Mouse (Mus musculus) neural tube, embryonic 15.5 days (tissue): ENCODE results near the gene Gpr132. TPM values are rescaled to one million over a fixed set of nuclear protein-coding genes. Genes with fewer than 3 reads are reported as not detected.

Source experiments
- ATAC-seq: fragments of 200-750 bp; cut with Nextera tagmentation; 2 replicates; pipeline ENCODE4 v1.8.0; 2017; ENCODE audit warnings: mild to moderate bottlenecking, moderate TSS enrichment, moderate library complexity; ENCODE audit not compliant: low FRiP score
- H3K27ac ChIP-seq: fragments of 300-500 bp; sonication (generic); replicated peaks from 2 replicates; pipeline ENCODE4 v1.5.1; 2015; ENCODE audit warnings: mild to moderate bottlenecking, inconsistent platforms
- H3K27me3 ChIP-seq: fragments of 300-500 bp; sonication (generic); replicated peaks from 2 replicates; pipeline ENCODE4 v1.6.1; 2015; ENCODE audit warnings: inconsistent platforms
- H3K36me3 ChIP-seq: fragments of 300-500 bp; sonication (generic); 2 replicates; pipeline ENCODE4 v1.6.1; 2015; ENCODE audit warnings: inconsistent platforms
- H3K4me1 ChIP-seq: fragments of 300-500 bp; sonication (generic); 2 replicates; pipeline ENCODE4 v1.6.1; 2015; ENCODE audit warnings: inconsistent platforms
- H3K4me2 ChIP-seq: fragments of 300-500 bp; sonication (generic); 2 replicates; pipeline ENCODE4 v1.6.1; 2015; ENCODE audit warnings: inconsistent platforms, mild to moderate bottlenecking, moderate library complexity
- H3K4me3 ChIP-seq: fragments of 300-500 bp; sonication (generic); replicated peaks from 2 replicates; pipeline ENCODE4 v1.5.1; 2015; ENCODE audit warnings: mild to moderate bottlenecking, inconsistent platforms
- H3K9ac ChIP-seq: fragments of 300-500 bp; sonication (generic); replicated peaks from 2 replicates; pipeline ENCODE4 v1.6.1; 2015; ENCODE audit warnings: mild to moderate bottlenecking, inconsistent platforms
- H3K9me3 ChIP-seq: fragments of 300-500 bp; sonication (generic); replicated peaks from 2 replicates; pipeline ENCODE4 v1.6.1; 2016; ENCODE audit warnings: inconsistent platforms
- WGBS: fragments of 180-500 bp; shearing (Covaris S2); methylation state at CpG from one replicate; pipeline ENCODE4 v1.1.7; 2015; ENCODE audit warnings: mixed read lengths; 5-methylcytosine and 5-hydroxymethylcytosine counted together
- polyA plus RNA-seq: library from polyadenylated mRNA; unstranded; fragments of >200 nt; fragmentation: Nextera tagmentation; extraction: Ambion mirVana; gene quantifications from 2 replicates; pipeline ENCODE4 v1.2.1, GENCODE M21; 2015

Gpr132 gene
- polyA plus RNA-seq, 1 experiment from 2014 or later: 0.08 TPM

GRCm38 (mm10) chr12:112898960-112899359 lies 30.9 kb upstream of the Gpr132 start:
- Histone ChIP-seq H3K9ac (no peak overlapping the region), H3K4me2 (no peak overlapping the region), H3K36me3 (no peaks in the 10 kb centered on the region; the same call in 1 of the 2 replicates), H3K27me3 (no peaks in the 10 kb centered on the region), H3K27ac (no peak overlapping the region), H3K9me3 (no peaks in the 10 kb centered on the region), H3K4me3 (no peak overlapping the region), H3K4me1 (peaks cover 24% of the 10 kb centered on the region)
- no peak for ATAC-seq
- WGBS: 69% methylated on average over 4 of the region's 4 CpGs

DNA sequence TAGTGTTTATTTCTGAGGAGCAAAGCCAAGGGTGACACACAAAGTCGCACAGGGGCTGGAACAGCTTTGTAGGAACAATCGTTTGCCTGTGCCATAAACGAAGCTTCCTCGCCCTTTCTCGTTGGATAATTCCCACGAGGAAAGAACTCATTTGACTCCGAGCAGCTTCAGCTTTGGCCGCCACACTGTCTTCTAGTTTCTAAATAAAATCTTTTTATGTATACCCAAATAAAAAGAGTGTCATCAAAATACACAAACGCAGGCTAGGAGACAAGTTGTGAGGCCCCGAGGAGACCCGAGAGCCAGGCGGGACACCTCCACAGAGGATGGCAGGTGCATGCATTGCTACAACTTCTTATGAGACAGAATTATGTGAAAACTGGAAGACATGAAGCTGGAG lies 30.3 kb upstream of the Gpr132 start:
- H3K4me1 ChIP-seq: peaks cover 25% of the 10 kb centered on the region
- no peak overlapping the region for H3K9ac ChIP-seq
- H3K4me3 ChIP-seq: no peak overlapping the region
- H3K9me3 ChIP-seq: no peaks in the 10 kb centered on the region
- ATAC-seq: no peak
- WGBS: 56% methylated on average over 12 of the region's 12 CpGs
- no peak overlapping the region for H3K27ac ChIP-seq
- no peaks in the 10 kb centered on the region for H3K27me3 ChIP-seq
- peak overlapping the region; percentile 46; the same call in 1 of the 2 replicates for H3K4me2 ChIP-seq
- no peaks in the 10 kb centered on the region for H3K36me3 ChIP-seq

- WGBS: 27% methylated on average over 16 of the region's 16 CpGs
- Histone ChIP-seq H3K36me3 (no peaks in the 10 kb centered on the region), H3K9me3 (no peaks in the 10 kb centered on the region), H3K9ac (no peak overlapping the region), H3K27ac (peak overlapping the region; percentile 45; the same call in 1 of the 2 replicates), H3K4me3 (no peak overlapping the region; the same call in 1 of the 2 replicates), H3K4me2 (peak overlapping the region; percentile 46), H3K27me3 (no peaks in the 10 kb centered on the region), H3K4me1 (peaks cover 25% of the 10 kb centered on the region)
- ATAC-seq: peak; percentile 79
Measured at GRCm38 (mm10) chr12:112897522-112898212, 29.6 kb upstream of the Gpr132 start.

DNA sequence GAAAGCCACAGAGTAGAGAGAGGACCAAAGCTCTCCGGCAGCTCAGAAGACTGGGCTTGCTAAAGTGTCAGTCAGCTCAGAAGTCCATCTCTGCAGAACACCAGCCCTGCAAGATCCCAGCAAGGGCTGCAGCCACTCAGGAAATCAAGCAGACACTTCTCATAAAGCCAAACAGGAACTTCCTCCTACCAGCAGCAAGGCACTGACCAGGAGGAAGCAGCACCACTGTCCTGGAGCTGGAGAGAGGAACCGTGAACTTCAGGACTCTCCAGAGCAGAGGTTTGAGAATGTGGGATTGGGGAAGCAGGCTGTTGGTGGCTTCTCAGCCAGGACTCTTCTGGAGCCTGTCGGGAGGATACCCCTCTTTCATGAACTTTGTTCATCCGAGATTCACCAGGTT lies 26.9 kb upstream of the Gpr132 start:
- Histone ChIP-seq H3K9me3 (no peaks in the 10 kb centered on the region), H3K4me2 (no peak overlapping the region), H3K27ac (peak overlapping the region; percentile 23; the same call in 1 of the 2 replicates), H3K4me1 (peaks cover 21% of the 10 kb centered on the region), H3K27me3 (no peaks in the 10 kb centered on the region), H3K4me3 (no peak overlapping the region), H3K9ac (no peak overlapping the region), H3K36me3 (no peaks in the 10 kb centered on the region)
- WGBS: 70% methylated on average over 4 of the region's 4 CpGs
- ATAC-seq: no peak

DNA sequence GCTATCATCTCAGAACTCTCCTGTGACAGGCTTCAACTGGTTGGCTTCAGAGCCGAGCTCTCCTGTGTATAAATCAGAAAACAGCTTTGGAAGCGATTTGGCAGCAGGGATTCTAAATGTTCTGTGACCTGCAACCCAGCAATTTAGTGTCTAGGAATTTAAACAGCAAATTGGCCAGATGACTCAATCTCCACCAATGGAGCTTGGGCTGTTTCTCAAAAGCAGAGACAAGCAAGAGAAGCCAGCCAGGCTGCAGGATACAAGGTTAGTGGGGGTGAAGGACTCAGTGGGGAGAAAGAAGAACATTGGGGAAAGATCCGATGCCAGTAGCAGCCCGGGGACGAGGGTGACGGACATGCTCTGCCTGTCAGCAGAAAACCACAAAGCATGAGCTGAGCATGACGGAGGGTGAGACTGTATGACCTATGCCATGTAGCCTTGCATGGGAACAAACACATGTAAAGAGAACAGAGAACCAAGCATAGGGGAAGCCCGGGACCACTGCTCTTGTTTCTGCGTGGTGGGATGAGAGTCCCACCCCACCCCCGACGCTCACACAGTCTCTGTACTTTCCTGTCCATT lies 26.4 kb upstream of the Gpr132 start:
- H3K4me2 ChIP-seq: no peak overlapping the region
- H3K4me3 ChIP-seq: no peak overlapping the region
- H3K27me3 ChIP-seq: no peaks in the 10 kb centered on the region
- H3K9me3 ChIP-seq: no peaks in the 10 kb centered on the region
- H3K9ac ChIP-seq: no peak overlapping the region
- peaks cover 21% of the 10 kb centered on the region for H3K4me1 ChIP-seq
- WGBS: 71% methylated on average over 11 of the region's 11 CpGs
- no peak for ATAC-seq
- H3K27ac ChIP-seq: no peak overlapping the region
- no peaks in the 10 kb centered on the region for H3K36me3 ChIP-seq

DNA sequence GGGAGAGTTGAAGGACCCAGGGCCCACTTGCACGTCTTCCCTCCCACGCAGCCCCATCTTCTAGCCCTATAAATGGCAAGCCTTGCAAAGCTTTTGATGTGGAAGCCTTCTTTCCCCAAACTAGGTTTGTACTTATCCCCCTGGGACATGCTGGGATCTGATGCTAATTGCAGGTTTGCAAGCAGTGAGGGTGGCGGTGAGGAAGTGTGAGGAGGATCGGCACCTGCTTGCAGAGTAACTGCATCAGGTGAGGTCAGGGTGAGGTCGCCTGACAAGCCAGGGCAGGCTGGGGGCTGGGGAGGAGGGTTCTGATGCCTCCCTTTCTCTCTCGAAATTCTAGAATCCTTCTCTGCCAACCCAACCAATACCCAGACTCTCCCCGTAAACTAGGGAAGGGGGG lies 17.4 kb upstream of the Gpr132 start:
- Histone ChIP-seq H3K9me3 (no peaks in the 10 kb centered on the region), H3K9ac (no peak overlapping the region), H3K27me3 (peaks cover under 1% of the 10 kb centered on the region; the same call in 1 of the 2 replicates), H3K4me1 (no peaks in the 10 kb centered on the region), H3K36me3 (no peaks in the 10 kb centered on the region), H3K4me2 (no peak overlapping the region), H3K27ac (no peak overlapping the region), H3K4me3 (no peak overlapping the region)
- WGBS: 71% methylated on average over 7 of the region's 7 CpGs
- no peak for ATAC-seq

DNA sequence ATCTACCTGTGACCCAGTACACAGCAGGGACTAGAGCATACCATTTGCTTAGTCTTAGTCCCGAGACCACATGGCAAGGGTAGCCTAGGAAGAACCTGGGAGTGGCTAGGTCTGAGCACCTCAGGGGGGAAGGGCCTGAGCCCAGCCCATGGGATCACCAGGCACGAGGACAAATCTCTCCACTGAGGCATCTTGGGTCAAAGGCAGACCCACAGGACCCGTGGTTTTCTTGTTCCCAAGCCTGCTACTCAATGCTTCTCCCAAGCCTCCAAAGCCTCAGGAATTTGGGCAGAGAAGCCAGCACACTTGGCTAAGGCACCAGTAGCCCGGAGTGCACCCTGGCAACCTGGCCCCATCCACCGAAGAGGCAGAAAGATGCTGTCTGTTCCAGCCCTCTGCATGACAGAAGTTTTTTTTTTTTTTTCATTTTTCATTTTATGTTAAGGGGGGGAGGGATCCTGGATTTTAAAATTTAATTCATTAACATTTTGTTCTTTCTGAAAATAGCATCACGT lies 13.3 kb upstream of the Gpr132 start:
- Histone ChIP-seq H3K27ac (no peak overlapping the region), H3K9me3 (no peaks in the 10 kb centered on the region), H3K36me3 (no peaks in the 10 kb centered on the region), H3K4me1 (peaks cover 20% of the 10 kb centered on the region), H3K4me3 (no peak overlapping the region), H3K4me2 (no peak overlapping the region), H3K9ac (no peak overlapping the region), H3K27me3 (peaks cover 37% of the 10 kb centered on the region)
- 68% methylated on average over 6 of the region's 6 CpGs for WGBS
- ATAC-seq: no peak

- Histone ChIP-seq H3K27me3 (peaks cover 44% of the 10 kb centered on the region), H3K9me3 (no peaks in the 10 kb centered on the region), H3K36me3 (no peaks in the 10 kb centered on the region), H3K9ac (no peak overlapping the region), H3K4me2 (no peak overlapping the region), H3K4me3 (no peak overlapping the region), H3K27ac (no peak overlapping the region), H3K4me1 (peaks cover 26% of the 10 kb centered on the region)
- 86% methylated on average over 4 of the region's 4 CpGs for WGBS
- no peak for ATAC-seq
Measured at GRCm38 (mm10) chr12:112880661-112881060, 12.6 kb upstream of the Gpr132 start.

DNA sequence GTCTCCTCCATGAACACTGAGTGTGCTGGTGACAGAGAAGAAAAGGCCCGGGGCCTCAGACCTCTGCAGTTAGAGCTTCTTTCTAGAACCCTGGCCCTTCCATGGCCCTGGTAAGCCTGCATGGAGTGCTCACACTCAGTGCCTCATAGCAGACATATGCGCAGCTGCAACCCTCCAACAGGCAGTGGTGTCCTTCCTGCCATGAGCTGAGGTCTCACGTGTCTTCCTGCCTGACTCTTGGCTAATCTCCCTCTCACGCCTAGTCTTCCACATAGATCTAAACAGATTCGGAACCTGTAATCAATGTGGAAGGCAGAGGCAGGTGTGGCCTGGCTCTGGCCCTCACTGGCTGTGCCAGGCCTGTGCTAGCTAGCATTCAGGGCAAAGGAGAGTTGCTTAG lies 11.7 kb upstream of the Gpr132 start:
- Histone ChIP-seq H3K9me3 (no peaks in the 10 kb centered on the region), H3K27ac (no peak overlapping the region), H3K9ac (no peak overlapping the region), H3K36me3 (no peaks in the 10 kb centered on the region), H3K4me3 (no peak overlapping the region), H3K4me1 (peaks cover 27% of the 10 kb centered on the region), H3K27me3 (peaks cover 53% of the 10 kb centered on the region), H3K4me2 (no peak overlapping the region)
- WGBS: 95% methylated on average over 5 of the region's 5 CpGs
- ATAC-seq: no peak

DNA sequence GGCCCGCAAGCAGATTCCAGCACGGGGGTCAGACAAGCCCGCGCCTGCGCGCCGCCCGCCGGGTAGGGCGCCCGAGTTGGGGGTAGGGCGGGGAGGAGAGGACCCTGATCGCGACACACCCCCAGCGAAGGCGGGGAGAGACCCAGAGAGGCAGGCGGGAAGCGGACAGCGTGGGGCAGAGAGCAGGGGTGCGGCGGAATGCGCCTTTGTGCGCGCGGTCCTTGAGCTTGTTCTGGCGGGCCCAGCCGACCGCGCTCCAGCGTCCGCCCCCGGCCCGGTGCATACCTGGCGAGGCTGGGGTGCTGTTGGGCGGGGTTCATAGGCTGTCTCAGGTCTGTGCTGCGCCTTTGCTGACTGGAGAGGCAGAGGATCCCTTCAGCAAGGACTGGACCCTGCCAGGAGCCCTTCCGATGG lies 9.6 kb upstream of the Gpr132 start:
- Histone ChIP-seq H3K4me2 (peak overlapping the region; percentile 66), H3K27me3 (peaks cover 75% of the 10 kb centered on the region), H3K36me3 (no peaks in the 10 kb centered on the region), H3K4me3 (peak overlapping the region; percentile 38), H3K9me3 (no peaks in the 10 kb centered on the region), H3K9ac (peak overlapping the region; percentile 28), H3K4me1 (peaks cover 36% of the 10 kb centered on the region), H3K27ac (no peak overlapping the region)
- ATAC-seq: no peak
- WGBS: 1% methylated on average over 37 of the region's 37 CpGs

DNA sequence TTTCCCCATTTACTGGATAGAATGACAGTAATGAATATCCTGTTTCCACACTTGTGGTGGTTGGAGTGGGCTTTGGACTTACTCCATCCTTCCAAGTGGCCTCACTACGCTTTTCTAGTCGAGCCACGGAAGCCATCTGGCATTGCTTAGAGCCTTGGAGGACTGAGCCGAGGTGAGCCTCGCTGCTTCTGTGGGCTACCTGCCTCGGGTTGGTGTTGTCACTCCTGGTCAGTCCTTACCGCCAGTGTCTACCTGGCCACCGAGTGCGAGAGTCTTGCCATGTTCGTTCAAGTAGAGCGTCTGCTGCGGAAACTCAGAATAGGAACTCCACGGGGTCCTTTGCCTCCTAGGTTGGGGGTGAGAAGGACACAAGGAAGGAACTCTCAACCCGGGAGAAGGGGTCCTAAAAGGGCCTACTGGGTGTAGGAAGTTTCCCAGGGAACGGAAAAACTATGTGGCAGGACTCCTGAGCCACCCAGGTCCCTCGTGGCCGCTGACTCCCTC lies 9.1 kb upstream of the Gpr132 start:
- no peak for ATAC-seq
- H3K9ac ChIP-seq: no peak overlapping the region

More for the DNA sequence above, 9.1 kb upstream of the Gpr132 start:
- 8% methylated on average over 17 of the region's 17 CpGs for WGBS
- Histone ChIP-seq H3K4me3 (peak overlapping the region; percentile 38), H3K9me3 (no peaks in the 10 kb centered on the region), H3K4me2 (peak overlapping the region; percentile 66), H3K36me3 (no peaks in the 10 kb centered on the region), H3K27me3 (peaks cover 77% of the 10 kb centered on the region), H3K27ac (no peak overlapping the region), H3K4me1 (peaks cover 36% of the 10 kb centered on the region)
